Mouse (Mus musculus) heart, adult 18-20 months (tissue): ENCODE measurements around the gene Sec16b. TPM values are rescaled to one million over a fixed set of nuclear protein-coding genes. Genes with fewer than 3 reads are reported as not detected.

Experiments used
- DNase-seq, 2 experiments: peaks; one replicate each; pipeline ENCODE4 v3.0.0; 2021 to 2022; ENCODE audit warnings: mixed read lengths in 1 of 2
- long read RNA-seq, 2 experiments: library from polyadenylated mRNA; stranded (forward); transcript quantifications; one replicate each; pipeline ENCODE4 v2.0.0; 2021
- total RNA-seq, 2 experiments: library from RNA; stranded (reverse); gene quantifications; 2 replicates each; pipeline ENCODE4 v1.2.3; 2021

The Sec16b gene
- under 1 TPM; 0.45 to 0.62 TPM for total RNA-seq
- long read RNA-seq, experiment 1 = 0 reads
- long read RNA-seq, experiment 2 = 0 reads

DNA sequence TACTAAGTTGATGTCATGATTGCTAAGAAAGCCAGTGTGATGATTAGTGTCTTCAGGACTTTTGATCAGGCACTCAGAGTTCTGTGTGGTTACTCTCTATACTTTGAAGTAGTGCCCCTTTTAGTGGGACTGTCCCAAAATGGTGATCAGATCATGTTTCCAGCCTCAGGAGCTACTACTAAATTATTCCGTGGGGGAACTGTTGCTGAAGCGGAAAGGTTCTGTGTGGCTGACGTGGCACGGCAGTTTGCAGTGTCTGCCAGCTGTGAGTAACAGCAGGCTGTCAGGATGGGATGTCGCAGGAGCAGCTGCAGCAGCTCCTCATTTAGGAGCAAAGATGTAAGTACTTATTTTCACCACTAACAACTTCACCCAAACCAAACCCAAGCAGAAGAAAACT is at the start of gene Sec16b:
Sec16b (plus strand) TSS at position 207 of the 400 bp plus-strand sequence.
- peak; percentile 66 to 71 for DNase-seq

DNA sequence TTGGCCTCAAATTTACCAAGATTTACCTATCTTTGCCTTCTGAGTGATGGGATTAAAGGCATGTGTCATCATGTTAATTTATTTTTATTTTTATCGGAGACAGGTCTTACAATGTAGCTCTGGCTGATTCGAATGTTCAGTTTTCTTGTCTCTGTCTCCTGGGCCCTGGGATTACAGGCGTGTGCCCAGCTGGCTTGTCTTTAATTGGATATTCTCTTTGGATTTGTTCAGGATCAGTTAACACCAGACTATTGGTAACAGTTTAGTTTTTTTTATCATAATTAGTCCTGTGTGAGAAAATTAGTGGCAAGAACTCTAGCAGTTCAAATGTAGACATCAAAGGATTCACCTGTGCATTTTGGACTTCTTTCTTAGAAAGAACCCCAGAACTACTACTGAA is 48.7 kb upstream of the Sec16b start:
- no peak for DNase-seq

DNA sequence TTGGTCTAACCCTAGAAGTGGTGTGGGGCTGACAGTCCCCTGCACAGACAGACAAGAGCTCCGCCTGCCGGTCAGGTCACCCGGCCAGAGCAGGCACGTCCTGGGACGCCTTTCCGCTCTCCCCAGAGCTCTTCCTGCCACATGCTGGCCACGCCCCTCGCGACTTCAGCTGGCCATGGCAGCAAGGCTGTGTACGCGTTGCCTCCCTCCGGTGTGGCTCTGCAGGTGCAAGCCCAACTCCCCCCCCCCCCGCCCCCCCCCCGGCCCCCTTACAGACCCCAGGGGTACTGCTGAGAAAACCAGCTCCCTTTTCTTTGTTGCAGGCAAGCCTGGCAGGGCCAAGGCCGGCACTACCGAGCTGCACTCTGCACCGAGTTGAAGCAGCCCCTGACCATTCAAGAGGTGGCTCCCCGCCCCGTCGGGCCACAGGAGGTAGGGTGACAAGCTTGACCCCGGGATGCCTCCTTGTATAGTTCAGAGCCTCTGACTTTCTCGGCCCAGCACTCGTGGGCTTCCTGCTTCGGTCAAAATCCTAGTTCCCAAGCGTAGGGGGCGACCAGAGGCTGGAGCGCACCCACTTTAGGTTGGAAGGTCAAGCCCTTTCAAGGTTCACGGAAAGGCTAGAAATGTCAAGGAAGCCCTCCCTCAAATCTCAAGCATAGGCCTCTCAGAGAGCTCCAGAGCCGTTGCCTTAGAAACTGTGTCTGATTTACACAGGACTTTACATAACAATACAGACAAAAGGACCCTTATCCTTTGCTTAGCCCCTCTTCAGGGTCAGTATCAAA is 47.9 kb upstream of the Sec16b start, which contains the start of gene Cryzl2:
Cryzl2 (plus strand) TSS at position 157 of the 788 bp plus-strand sequence.
- peak; percentile 91 to 93 for DNase-seq

DNA sequence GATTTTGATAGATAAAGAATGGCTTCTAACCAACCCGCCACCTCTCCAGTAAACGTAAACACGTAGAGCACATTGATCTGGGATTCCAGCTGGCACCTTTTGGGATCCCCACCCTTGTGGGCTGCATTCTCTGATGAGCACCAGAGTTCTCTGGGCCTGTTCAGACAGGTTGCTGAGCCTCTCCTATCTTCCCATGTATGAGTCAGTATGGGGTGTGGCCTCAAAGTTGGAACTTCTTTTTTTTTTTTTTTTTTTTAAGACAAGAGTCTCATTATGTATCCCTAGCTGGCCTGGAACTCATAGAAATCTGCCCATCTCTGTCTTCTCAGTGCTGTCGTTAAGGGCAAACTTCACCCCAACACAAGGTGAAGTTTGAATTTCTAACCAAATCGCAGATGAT is 46.6 kb upstream of the Sec16b start:
- no peak for DNase-seq

DNA sequence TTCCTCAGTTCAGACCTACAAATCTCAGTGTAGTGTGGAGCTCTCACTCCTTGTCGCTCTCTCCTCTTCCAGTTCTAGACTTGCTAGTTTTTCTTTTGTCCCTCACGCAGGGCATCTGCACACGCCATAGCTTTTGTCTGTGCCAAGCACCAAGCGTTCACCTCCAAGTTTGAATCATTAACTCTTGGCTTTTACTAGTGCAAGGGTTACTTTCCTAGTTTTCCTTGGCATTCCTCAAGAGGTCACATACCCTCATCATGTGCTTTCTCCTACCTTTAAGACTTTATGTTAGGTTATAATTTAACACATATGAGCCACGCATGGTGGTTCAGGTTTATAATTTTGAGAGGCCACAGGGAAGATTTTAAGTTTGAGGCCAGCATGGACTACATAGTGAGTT is 45.3 kb upstream of the Sec16b start:
- no peak for DNase-seq

DNA sequence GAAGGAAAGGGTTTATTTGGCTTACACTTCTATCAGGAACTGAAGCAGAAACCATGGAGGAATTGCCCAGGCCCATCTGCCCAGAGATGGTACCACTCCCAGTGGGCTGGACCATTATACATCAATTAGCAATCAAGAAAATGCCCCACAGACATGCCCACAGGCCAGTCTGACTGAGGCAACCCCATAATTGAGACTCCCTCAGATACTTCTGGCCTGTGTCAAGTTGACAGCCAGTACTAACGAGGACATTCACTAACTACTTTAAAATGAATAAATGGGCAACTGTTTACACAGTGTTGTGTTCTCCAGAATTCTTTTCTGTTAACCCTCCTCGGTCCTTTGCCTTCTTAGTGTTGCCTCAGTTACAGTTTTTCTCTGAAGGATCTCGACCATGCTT is 44.2 kb upstream of the Sec16b start:
- no peak for DNase-seq

DNA sequence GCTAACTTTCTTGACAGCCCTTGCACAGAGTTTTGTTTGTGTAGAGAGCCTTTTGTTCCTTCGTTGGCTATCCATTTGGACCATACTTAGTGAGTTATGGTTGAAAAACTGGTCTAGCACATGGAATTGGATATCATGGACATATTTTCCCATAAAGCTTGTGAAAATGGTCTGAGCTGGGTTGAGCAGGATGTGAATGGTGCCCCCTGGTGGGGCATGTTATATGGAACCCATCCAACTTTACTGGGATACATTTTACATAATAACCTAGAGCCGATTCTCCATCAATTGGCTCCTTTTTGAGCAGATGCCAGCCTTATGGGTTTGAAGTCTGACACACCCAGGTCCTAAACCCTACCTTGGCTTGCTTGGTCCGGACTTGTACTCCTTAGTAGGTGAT is 41.3 kb upstream of the Sec16b start:
- peak; percentile 44 to 83 for DNase-seq

DNA sequence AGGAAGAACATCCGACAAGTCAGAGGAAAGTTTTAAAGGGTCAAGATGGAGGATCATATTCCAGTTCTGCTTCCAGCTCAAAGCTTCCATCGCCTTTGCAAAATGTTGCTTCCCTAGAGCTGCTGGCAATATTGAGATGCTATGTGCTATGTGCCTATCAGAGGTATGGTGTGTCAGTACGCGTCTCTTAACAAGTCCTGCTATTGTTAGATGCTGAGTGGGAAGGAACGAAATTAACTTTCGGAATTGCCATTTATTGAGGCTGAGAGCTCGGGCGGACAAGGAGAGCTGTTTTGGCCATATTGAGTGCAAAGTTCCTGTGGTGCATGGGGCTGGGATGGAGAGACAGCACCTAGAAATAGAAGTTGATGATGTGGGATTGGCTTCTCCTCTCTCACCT is 38.7 kb upstream of the Sec16b start:
- no peak for DNase-seq

DNA sequence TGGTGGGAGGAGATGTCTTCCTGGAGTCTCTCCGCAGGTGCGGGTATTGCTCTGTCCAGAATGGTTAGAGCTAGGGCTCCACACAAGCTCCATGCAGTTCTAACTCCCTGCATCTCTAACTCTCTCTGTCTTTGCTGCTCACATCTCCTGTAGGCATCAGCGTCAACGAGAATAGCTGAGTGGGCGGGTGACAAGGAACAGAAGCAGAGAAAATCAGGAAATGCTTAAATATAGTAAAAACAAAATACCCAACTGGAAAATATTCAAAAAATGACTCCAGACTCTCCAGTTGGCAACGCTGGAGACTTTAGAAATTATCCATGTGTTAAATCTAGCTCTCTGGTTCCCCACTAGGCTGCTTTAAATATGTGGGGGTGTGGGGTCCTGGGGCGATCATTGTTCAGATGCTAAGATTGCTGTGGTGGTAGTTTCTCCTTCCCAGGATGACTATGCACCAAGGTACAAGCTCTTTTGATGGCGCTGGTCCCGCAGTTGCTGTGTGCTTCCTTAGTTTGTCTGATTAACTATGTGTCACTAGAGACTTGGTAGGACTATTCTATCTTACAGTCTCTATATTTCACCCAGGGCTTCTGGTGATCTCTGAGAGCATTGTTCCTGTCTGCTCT is 35.7 kb upstream of the Sec16b start:
- no peak for DNase-seq

DNA sequence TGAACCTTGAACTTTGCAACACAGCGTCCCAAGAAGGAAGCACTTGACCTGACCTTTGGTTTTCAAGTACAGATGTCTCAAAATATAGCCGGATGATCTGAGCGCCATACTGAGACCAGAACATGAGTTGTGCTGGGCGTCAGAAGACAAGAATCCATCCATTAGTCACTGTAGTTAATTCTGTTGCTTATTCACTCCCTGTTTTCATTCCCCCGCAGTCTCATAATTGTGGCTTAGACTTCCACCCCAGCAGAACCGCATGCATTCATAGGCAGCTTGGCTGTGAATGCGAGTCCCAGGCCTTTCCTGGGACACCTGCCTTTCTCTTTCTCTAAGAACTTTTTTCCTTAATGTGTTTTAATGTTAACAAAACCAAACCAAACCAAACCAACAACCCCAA is 33.8 kb upstream of the Sec16b start:
- no peak for DNase-seq

DNA sequence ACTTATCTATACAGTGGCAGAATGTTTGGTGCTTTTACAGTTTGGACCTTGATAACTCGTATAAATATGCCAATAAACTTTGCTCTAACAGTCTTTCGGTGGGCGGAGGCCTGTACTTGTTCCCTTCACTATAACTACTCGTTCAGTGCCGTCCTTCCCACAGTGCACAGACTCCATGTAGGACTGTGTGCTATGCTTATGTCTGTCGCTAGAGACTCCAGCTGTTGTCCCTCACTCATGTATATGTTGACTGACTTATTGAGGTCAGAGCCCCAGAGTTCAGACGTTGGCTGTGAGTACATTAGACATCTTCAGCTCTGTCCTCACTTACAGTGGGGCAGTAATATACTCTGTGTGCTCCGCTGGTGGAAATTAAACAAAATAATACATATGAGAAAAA is 31.7 kb upstream of the Sec16b start:
- no peak for DNase-seq

DNA sequence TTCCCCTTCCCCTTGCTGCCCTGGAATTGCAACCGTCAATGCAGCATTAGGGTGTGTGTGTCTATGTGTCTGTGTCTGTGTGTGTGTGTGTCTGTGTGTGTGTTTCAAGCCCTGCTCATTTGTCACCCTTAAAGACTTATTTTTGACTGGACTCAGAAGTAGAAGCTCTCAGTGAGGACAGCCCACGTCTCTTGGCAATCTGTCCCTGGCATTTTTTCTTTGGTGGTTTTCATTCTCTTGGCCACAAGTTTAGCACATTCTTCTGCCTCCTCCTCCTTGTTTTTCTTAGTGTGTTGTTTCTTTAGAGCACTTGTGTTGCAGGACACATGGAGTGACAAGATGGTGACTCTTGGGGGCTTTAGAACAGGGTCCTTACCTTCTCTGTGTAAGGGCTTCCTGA is 30.3 kb upstream of the Sec16b start:
- no peak for DNase-seq

DNA sequence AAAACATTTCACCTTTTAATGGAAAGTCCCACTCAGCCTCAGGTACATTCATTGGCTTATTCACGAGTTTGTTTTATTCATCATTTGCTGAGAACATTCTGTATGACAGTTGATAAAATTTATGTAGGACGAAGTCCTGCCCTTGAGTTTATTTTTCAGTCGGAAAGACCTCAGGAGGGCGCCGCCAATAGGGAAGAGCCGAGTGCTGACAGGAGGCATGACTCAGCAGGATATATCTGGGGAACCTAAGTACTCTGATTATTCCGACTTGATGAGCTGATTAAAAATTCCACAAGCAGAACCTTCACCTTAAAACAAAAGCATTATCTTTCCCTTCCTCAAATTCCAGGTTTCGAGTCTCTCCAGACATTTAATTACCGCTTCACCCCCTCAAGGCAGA is 26.4 kb upstream of the Sec16b start:
- DNase-seq = no peak

DNA sequence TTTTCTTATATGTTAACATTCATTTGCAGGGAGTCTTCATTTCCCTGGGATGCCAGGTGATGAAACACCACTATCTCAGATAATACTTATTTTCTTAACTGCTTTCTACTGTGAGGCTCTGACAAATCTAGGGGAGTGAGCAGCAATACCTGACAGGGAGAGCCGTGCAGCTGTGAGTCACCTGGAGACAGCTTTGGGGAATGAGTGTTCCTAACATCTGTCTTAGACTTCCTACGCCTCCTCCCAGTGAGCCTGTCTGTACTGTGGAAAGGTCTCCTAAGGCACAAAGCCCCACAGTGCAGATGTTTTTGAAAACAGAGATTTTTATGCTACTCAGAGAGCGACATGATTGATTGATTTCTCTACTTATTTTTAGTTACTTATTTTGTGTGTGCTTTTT is 25.6 kb upstream of the Sec16b start:
- no peak for DNase-seq

DNA sequence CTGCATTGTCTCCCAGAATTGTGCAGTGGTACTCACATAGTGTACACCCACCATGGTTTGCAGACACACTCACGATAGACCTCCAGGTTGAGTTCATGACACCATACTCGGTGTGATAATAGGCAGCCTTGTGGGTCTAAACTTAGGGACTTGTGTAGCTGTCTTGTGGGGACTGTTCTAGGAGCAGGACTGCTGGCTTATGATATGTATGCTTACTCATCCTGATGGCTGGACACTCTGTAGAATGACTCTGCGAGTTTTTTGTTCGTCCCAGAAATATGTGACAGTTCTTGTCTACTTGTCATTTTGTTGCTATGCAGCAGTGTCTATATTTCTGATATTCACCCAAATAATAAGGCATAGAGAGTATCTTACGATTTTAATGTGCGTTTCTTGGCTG is 24.9 kb upstream of the Sec16b start:
- DNase-seq = no peak

DNA sequence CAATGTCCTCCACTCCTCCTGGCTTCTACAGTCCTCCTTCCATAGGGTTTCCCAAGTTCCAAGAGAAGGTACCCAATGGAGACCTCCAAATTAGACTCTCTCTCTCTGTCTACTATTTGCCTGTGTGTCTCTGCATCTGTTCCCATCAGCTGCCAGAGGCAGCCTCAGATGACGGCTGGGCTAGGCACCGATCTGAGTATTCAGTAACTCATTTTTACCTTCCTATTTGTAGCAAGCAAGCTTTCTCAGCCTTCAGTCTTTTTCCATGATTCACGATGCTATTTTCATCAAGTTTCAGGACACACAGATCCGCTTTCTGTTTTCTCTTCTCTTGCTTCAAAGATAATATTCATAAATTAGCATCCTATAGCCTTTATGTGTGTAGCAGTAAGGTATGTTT is 22.4 kb upstream of the Sec16b start:
- no peak for DNase-seq

DNA sequence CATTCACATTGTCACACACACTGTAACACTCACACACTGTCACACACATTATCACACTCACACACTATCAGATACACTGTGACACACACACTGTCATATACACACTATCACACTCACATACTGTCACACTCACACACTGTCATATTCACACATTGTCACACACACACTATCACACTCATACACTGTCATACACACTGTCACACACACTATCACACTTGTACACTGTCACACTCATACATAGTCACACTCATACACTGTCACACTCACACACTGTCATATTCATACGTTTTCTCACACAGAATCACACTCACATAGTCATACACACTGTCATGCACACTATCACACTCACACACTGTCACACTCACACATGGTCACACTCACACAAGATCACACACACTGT is 5.9 kb upstream of the Sec16b start:
- DNase-seq = no peak

DNA sequence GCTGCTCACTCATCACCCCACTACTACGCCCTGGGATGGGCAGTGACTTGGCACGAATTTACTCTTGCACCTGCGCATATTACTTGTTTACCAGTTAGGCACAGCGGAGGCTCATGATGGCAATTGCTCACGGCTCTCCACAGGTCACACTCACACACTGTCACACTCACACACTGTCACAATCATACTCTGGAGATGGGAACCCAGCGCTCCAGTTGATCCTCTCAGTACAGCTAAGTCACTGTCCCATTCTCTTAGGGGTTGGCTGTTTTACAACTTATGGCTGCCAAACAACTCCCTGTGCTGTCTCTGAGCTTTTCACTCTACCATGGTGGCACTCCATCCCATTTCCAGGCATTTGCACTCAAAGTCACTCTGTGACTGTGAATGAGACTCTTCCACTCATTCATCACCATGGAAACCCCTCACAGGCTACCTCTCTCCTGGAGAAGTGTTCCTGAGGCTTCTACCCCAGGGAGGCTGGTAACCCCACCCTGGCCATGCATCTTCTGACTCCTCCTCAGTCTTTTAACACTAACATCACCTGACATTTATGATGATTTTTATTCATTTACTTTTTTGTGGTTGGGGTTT is 5.1 kb upstream of the Sec16b start:
- DNase-seq = no peak

DNA sequence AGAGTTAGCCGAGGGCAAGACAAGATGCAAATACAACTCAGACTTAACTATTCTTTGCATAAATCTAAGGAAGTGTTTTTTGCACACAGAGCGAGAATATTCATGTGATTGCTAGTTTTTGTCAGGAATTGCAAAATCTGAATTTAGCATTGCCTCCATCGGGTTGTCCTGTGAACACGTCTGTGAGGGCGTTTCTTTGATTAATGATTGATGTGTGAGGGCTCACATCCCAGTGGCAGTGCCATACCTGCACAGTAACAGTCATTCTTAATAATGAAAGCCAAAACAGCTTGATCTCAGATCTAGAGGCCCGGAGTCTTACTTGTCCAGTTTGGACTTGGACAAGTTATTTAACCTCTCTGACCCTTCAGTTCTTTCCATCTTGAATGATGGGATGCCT is 3.5 kb upstream of the Sec16b start:
- no peak for DNase-seq

DNA sequence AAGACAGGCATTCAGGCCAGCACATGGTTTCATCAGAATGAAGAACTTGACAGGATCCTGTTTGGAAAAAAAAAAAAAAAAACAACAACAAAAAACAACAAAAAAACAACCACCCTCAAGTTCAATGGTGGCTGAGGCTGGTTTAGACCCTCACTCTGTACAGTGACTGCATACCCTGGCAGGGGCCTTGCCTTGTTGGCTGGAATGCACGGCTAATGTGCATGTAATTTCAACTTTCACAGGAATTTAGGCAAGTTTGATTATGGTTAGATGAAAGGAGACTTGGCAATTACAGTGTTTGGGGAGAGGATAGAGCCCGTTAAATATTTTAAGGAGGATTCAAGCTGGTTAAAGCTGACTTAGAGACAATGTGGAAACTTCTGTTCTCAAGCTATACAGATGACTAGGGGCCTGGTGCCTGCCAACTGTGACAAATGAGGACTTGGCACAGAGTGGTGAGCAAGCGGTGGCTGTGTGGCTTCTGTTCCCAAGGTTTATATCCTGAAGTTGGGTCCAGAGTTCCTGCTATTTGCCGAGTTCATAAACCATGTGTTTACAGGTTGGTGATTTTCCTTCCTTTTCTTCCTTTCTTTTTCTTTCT is 567 bp downstream of the Sec16b start:
- peak; percentile 18 to 23 for DNase-seq

DNA sequence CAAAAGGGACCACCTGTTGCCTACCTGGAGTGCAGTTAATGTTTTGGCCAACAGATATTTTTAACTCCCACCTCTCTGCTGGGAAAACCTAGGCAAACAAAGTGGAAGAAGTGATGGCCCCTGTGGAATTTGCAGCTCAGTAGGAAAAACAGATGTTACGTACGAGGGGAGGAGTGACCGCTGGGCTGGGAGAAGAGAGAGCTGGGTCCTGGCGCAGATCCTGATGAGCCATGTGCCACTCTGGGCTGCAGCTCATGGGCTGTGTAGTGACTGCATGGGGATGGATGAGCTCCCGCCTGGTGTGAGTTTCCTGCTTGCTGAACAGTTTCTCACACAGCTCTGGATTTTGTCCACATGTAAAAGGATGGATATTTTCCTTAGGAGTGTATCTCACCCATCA is 1.3 kb downstream of the Sec16b start:
- peak; percentile 45 to 62 for DNase-seq

DNA sequence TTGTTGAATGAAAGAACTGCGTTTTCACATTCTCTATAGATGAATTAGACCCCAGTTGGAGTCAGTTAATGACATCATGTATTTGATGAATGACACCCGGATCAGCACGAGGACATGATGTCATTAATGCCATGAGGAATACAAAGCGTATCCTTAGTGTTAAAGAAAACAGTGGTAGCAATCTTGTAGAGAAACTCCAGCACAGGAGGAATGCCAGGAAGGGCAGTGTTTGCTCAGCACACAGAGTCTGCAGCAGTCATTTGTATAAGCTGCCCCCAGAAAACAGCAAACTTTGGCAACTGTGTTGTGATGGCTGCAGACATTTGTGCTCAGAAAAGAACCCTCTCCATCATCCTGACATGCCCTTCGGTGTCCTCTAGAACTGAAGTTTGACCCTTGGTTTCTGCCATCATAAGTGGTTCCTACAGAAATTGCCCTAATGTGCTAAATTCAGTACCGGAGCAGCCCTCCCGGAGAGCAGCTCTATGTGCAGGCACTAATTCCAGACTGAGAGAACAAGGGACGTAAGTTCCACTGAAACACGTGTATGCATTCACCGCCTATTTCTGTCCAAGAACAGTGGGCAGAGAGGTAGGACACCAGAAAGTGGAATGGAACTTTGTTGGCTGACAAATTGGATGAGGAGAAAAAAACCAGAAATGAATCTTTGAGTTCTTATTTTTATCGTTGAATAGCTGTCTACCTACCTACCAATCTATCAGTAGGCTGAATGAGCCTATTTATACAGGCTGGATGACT is 6.3 kb downstream of the Sec16b start:
- DNase-seq = no peak
